Mouse (Mus musculus) intestine, postnatal 0 days (tissue): ENCODE measurements around the gene Gnaq. TPM values are rescaled to one million over a fixed set of nuclear protein-coding genes. Genes with fewer than 3 reads are reported as not detected.

ENCODE experiments used
- ATAC-seq: fragments of 200-750 bp; cut with Nextera tagmentation; 2 replicates; pipeline ENCODE4 v1.8.0; 2017; ENCODE audit warnings: mild to moderate bottlenecking, moderate TSS enrichment, moderate library complexity
- H3K27ac ChIP-seq: fragments of 300-500 bp; sonication (generic); 2 replicates; pipeline ENCODE4 v1.5.1; 2014; ENCODE audit warnings: mild to moderate bottlenecking, low read depth, low read length, moderate library complexity
- H3K27me3 ChIP-seq: fragments of 300-500 bp; sonication (generic); replicated peaks from 2 replicates; pipeline ENCODE4 v1.6.1; 2014; ENCODE audit warnings: low read length, mixed read lengths; ENCODE audit not compliant: control insufficient read depth, insufficient read depth
- H3K36me3 ChIP-seq: fragments of 300-500 bp; sonication (generic); 2 replicates; pipeline ENCODE4 v1.6.1; 2014; ENCODE audit warnings: mild to moderate bottlenecking, moderate library complexity; ENCODE audit not compliant: control insufficient read depth, insufficient read depth
- H3K4me1 ChIP-seq: fragments of 300-500 bp; sonication (generic); replicated peaks from 2 replicates; pipeline ENCODE4 v1.6.1; 2014; ENCODE audit warnings: antibody characterized with exemption, low read length, mixed read lengths; ENCODE audit not compliant: control insufficient read depth, insufficient read depth
- H3K4me2 ChIP-seq: fragments of 300-500 bp; sonication (generic); replicated peaks from 2 replicates; pipeline ENCODE4 v1.6.1; 2014; ENCODE audit warnings: low read depth, mild to moderate bottlenecking, moderate library complexity
- H3K4me3 ChIP-seq: fragments of 300-500 bp; sonication (generic); 2 replicates; pipeline ENCODE4 v1.5.1; 2014; ENCODE audit warnings: low read depth, low read length
- H3K9ac ChIP-seq: fragments of 300-500 bp; sonication (generic); 2 replicates; pipeline ENCODE4 v1.6.1; 2014; ENCODE audit warnings: mild to moderate bottlenecking, low read depth, low read length
- H3K9me3 ChIP-seq: fragments of 300-500 bp; sonication (generic); 2 replicates; pipeline ENCODE4 v1.6.1; 2016; ENCODE audit warnings: mixed run types; ENCODE audit not compliant: control insufficient read depth
- CTCF ChIP-seq: sonication (generic); IDR thresholded peaks from 2 replicates; pipeline ENCODE4 v1.5.1; 2016; ENCODE audit warnings: low read depth, mild to moderate bottlenecking, control low read depth, antibody characterized with exemption, moderate library complexity
- WGBS: fragments of 180-500 bp; shearing (Covaris S2); extraction: QIAGEN DNeasy Blood & Tissue Kit; methylation state at CpG from one replicate; pipeline ENCODE4 v1.1.7; 2014; 5-methylcytosine and 5-hydroxymethylcytosine counted together
- polyA plus RNA-seq: library from polyadenylated mRNA; unstranded; fragments of >200 nt; fragmentation: Nextera tagmentation; extraction: Ambion mirVana; gene quantifications from 2 replicates; pipeline ENCODE4 v1.2.1, GENCODE M21; 2015

Gnaq gene
- polyA plus RNA-seq, 1 experiment from 2014 or later = 17.1 TPM

GRCm38 (mm10) chr19:16130476-16130875, 2.2 kb upstream of the Gnaq start:
- TF ChIP-seq CTCF = no peak
- Histone ChIP-seq H3K9me3 (no peaks in the 10 kb centered on the region), H3K27me3 (no peaks in the 10 kb centered on the region), H3K4me2 (no peak overlapping the region), H3K4me1 (peaks cover 5% of the 10 kb centered on the region; the same call in 1 of the 2 replicates), H3K27ac (no peak overlapping the region), H3K4me3 (no peak overlapping the region), H3K9ac (no peak overlapping the region), H3K36me3 (no peaks in the 10 kb centered on the region)
- WGBS = 34% methylated on average over 3 of the region's 3 CpGs
- no peak for ATAC-seq

GRCm38 (mm10) chr19:16131831-16132230, 800 bp upstream of the Gnaq start:
- H3K27ac ChIP-seq = peak overlapping the region; percentile 97
- 11% methylated on average over 6 of the region's 6 CpGs for WGBS
- peak overlapping the region; percentile 96 for H3K9ac ChIP-seq
- H3K4me1 ChIP-seq = peaks cover 5% of the 10 kb centered on the region; the same call in 1 of the 2 replicates
- ATAC-seq = no peak
- H3K9me3 ChIP-seq = no peaks in the 10 kb centered on the region
- H3K27me3 ChIP-seq = no peaks in the 10 kb centered on the region
- peak overlapping the region; percentile 88 for H3K4me2 ChIP-seq
- no peak for TF ChIP-seq CTCF
- H3K36me3 ChIP-seq = no peaks in the 10 kb centered on the region
- peak overlapping the region; percentile 97 for H3K4me3 ChIP-seq

- Histone ChIP-seq H3K4me1 (peaks cover 5% of the 10 kb centered on the region; the same call in 1 of the 2 replicates), H3K27ac (peak overlapping the region; percentile 97), H3K4me3 (peak overlapping the region; percentile 97), H3K36me3 (no peaks in the 10 kb centered on the region), H3K27me3 (no peaks in the 10 kb centered on the region), H3K9ac (peak overlapping the region; percentile 96), H3K4me2 (peak overlapping the region; percentile 88), H3K9me3 (no peaks in the 10 kb centered on the region)
- peak; percentile 20; the same call in 1 of the 2 replicates for TF ChIP-seq CTCF
- peak; percentile 91 for ATAC-seq
- under 1% methylated on average over 33 of the region's 57 CpGs for WGBS
These were observed 266 bp upstream of the Gnaq start for GRCm38 (mm10) chr19:16132340-16132790.

GRCm38 (mm10) chr19:16132865-16133720, 462 bp downstream of the Gnaq start:
- peaks cover 5% of the 10 kb centered on the region; the same call in 1 of the 2 replicates for H3K4me1 ChIP-seq
- no peaks in the 10 kb centered on the region for H3K9me3 ChIP-seq

GRCm38 (mm10) chr19:16133721-16134570, 1.3 kb downstream of the Gnaq start:
- no peak for TF ChIP-seq CTCF
- H3K4me2 ChIP-seq = peak overlapping the region; percentile 88
- peaks cover 13% of the 10 kb centered on the region for H3K4me1 ChIP-seq
- H3K4me3 ChIP-seq = peak overlapping the region; percentile 97
- H3K9me3 ChIP-seq = no peaks in the 10 kb centered on the region
- no peaks in the 10 kb centered on the region for H3K36me3 ChIP-seq
- peak overlapping the region; percentile 96 for H3K9ac ChIP-seq
- H3K27me3 ChIP-seq = no peaks in the 10 kb centered on the region
- 7% methylated on average over 25 of the region's 25 CpGs for WGBS
- ATAC-seq = 0 out of 2 replicates have a peak, but pooled peaks have one; percentile 1
- H3K27ac ChIP-seq = peak overlapping the region; percentile 97

More at GRCm38 (mm10) chr19:16132865-16133720, 462 bp downstream of the Gnaq start:
- Histone ChIP-seq H3K4me2 (peak overlapping the region; percentile 88), H3K27me3 (no peaks in the 10 kb centered on the region), H3K27ac (peak overlapping the region; percentile 97), H3K36me3 (no peaks in the 10 kb centered on the region), H3K9ac (peak overlapping the region; percentile 96), H3K4me3 (peak overlapping the region; percentile 97)
- ATAC-seq = peak; percentile 66
- TF ChIP-seq CTCF = no peak
- under 1% methylated on average over 93 of the region's 139 CpGs for WGBS
